Mouse (Mus musculus) cerebellum, adult 11-12 months (tissue): ENCODE measurements around the gene Phgr1.

Source experiments
- DNase-seq: peaks from one replicate; pipeline ENCODE4 v3.0.0; 2022

Gene Phgr1

DNA sequence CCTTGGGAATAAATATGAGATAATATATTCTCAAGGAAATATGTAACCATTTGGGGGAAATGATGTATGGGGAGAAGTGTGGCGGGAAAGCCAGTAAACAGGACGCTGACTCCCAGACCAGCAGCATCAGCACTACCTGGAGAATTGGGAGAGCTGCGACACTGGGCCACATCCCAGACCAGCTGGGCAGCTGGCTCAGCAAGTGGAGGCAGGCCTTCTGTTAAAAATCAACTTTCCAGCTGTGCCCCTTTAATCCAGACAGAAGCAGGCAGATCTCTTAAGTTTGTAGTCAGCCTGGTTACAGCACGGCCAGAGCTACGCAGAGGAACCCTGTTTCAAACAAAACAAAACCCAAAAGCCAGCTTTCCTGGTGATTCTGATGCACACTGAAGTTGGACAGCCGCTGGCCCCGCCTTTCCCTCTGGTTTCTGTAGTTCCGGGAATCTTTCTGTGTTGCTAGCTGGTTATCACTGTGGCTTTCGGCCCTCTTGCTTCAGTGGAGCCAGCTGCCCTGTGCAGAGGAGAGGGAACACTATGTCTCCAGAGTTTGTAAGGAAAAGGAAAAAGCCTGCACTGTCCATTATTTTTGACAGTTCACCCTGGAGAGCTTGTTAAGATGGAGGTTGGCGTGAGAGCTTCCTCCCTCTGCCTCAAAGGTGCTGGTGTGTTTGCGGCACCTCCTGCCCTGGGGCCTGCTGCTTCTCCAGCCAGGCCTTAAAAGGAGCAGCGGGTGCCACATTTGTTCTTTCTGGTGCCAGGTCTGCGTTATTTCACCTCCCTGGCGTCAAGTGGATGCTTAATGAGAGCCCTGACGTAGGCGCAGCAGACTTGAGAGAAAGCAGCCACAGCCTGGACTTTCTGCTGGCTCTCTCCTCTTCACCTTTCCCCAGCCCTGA, 20.4 kb upstream of the Phgr1 start:
- peak; percentile 17 for DNase-seq

DNA sequence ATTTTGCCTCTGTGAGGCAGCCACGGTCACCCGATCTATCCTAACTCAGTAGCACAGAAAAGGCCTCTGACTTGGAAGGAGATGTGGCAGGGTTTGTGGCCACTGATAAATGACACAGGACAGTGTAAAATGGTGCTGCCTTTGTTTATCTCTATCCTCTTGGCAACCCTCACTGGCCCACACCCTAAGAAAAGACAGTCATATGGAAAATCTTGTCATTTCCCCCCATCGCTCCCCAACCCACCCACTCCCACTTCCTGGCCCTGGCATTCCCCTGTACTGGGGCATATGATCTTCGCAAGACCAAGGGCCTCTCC, 19.8 kb upstream of the Phgr1 start:
- DNase-seq: no peak

DNA sequence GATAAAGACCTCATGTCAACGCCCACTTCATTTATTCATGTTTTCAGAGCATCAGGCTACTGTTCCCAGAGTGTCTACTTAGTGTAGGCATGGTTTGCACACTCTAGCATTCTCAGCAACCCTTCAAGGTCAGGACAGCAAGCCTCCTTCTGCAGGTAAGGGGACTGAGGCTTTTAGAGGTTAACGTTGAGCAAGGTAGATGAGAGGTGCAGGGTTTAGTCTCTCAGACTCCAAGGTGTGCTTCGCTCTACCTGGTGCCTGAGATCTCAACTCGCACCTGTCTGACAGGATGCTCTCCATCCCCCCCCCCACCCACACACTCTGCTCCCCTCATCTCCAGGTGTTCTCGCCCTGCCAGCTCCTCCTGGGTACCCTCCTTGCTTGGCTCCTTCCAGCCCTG, 18.4 kb upstream of the Phgr1 start:
- no peak for DNase-seq

DNA sequence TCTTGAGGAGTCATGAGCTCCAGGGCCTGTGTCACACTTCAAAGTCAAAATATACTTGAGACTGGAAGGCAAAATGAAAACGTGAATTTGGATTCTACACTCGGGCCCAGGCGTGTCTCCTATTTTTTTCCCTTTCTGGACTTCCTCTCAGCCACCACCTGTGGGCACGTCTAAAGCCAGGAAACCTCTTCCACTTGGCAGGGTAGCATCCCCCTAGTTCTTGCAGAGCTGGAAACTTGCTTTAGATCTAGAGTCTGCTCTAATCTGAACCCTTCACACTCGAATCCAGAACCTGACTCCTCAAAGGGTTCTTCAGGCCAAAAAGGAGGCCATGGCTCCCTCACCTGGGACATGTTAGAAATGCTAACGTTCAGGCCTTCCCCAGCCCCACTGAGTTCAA, 17.2 kb upstream of the Phgr1 start:
- no peak for DNase-seq

DNA sequence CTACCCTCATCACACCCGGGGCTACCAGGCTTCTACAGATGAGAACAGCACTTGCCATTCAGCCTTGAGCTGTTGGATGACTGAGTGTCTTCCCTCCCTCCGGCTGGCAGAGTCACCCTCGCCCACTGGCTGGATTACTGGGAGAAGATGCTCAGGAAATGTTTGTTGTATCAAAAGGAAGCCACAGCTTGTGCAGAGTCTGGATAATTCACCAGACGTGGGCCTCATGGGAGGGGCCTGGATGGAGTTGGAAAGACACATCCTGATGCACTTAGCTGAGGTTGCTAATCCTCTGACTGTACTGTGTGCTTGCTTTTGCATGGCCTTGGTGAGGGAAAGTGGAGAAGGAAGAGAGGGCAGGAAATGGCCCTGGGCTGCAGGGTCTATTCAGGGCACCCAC, 16.5 kb upstream of the Phgr1 start:
- DNase-seq: no peak

DNA sequence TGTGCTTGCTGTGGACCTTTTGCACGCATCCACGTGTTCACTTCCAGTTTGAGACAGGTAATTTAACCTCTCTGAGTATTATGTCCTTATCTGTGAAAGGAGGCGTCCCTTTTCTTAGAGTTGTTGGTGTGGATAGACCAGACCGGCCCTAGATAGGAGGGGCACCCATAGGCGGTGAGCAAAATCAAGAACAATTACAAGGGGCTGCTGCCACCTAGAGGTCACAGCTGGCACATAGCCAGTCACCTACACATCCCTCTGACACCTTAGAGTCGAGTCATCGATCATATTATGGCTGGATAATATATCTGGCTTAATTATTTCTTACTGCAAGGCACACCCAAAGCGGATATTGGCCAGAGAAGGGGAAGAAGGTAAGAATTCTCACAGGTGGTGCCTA, 12.7 kb upstream of the Phgr1 start:
- DNase-seq: peak; percentile 55

DNA sequence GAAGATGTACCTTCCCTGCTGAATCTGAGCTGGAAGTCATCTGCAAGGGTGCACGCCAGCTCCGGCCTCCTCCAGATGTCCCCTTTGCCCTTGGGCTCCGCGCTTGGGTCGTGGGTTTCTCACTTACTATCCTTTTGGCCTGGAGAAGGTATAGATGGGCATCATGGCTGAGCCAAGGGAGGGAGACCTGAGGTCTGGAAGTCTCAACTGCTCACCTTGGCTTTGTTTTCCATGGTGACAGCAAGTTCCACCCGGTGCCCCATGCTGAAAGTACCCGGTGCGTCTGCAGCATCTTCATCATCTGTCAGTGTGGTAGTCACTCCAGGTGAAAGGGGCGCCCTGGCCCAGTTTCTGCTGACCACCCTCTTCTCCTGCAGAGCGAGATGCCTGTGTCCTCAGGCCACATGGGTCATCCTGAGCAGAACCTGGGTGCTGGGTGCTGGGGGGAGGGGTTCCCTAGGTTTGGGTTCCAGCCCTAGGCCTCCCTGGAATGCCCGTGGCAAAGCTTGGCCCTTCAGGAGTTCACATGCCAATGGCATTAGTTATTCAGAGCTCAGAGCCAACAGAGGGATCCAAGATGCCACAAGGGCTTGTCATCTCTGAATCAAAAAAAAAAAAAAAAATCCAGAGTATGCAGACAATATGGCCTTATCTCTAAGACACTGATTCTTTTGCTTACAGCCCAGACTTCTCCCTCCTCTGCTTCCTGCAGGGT, 12.1 kb upstream of the Phgr1 start:
- peak; percentile 48 for DNase-seq

DNA sequence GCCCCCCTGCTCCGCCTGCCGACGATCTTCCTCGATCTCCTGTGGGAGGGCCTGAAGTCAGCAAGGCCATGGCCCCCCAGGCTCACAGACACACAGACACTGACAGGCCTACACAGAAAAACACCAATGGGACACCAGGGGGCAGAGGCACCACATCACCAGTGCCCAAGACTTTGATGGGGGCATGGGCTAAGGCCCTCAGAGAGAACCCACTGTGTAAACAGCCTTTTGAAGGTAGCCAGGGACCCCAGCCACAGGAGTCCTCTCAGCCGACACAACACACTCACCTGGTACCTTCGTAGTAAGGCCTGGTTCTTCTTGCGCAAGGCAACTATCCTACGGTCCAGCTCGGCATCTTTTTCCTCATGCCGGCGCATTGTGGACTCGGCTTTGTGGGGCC, 11.2 kb upstream of the Phgr1 start:
- no peak for DNase-seq

DNA sequence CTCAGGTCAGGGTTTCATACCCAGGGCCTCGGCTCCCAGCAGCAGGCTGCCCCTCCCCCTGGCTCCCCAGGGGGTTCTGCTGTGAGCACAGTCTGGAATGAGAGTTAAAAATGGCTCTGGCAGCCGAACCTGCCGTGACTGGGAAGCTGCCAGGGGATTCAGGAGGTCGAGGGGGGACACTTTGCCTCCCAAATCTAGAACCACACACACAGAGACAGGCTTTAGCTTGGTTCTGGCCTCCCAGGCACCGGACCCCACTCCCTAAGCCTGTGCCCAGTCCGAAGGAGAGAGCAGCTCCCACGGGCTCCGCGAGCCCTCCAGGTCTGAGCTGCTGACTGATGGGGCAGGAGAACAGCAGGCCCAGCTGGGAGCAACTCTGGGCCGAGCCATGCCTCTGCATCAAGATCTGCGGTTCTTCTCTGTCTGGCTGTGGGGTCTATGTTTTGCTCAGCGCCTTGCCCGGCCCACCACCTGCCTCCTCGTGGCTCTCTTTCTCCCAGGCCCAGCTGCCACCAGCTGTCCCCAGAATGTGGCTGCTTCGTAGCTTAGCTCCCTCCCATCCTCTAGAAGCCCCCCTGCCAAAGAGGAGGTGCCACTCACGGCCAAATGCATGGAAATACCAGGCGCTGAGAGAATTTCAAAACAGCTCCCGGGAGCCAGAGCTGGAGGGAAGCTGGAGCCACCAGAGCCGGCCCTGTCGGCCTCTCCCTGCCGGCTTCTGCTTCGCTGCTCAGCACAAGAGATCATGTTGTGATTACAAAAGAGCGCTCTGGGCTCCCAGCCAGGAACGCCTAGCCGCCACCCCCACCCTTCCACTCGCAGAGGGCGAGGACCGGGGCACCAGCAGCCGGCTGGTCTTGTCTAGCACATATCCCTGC, 10.4 kb upstream of the Phgr1 start, which contains the start of gene Ccdc9b:
Gene Ccdc9b, minus strand, starts transcription at position 756 of the 878 bp plus-strand sequence.
- peak; percentile 92 for DNase-seq

DNA sequence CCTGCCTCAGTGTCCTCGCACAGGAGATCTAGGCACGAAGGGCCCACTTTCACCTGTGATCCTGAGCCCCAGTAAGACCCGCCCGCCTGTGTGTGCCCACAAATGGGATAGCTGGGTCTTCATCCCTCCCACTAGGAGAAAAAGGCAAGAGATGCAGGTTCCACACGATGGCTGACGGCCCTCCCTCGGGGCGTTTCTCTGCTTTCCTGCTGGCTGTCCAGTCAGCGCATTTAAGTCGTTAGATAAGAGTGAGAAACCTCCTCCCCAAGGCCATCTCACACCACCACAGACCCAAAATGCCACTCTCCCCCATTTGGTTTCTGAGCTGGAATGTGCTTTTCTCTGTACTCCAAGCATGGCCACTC, 9.8 kb upstream of the Phgr1 start:
- no peak for DNase-seq

DNA sequence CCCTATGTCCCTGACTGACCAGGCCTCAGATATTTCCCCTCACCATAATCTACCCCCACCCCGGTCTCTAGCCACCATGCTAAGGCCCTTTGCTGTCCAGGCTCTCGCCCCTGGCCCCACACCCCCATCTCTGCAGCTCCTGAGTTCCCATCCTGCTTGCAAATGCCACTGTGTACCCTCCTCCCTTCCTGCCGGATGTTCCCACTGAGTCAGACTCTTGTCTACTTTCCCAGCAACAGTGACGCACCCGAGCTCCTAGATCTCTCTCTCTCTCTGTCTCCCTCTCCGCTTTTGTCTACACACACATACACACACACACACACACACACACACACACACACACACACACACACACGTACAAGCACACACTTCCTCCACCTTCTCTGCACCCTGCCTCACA, 9.1 kb upstream of the Phgr1 start:
- no peak for DNase-seq

DNA sequence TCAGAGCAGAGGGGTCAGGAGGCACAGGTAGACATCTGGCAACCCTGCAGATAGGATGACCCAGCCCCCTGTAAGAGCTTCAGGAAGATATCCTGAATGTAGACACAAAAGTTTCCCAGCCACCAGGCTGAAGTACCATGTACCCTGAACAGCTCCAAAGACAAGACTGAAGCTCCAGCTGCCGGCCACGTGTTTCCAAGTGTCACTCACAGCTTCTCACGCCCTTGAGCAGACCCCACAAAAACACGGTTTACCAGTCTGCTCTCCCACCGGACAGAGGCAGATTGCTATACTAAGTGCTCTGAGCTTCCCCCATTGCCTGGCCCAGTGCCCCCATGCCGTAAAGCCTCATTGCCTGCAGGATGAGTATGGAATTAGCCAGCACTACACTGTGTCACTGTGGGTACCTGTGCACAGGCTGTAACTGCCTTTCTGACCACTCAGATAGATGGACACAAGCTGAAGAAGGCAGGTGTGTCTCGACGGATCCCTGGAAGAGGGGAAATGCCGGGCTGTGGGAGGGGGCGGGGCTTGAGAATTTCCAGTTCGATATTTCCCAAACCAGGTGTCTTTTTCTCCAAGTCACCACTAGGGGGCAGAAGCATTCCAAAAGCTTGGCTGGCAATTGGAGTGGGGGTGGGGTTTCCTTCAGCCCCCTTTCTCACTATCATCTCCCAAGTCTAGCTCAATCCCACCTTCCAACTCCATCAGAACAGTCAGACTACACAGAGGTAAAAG, 8.3 kb upstream of the Phgr1 start:
- peak; percentile 69 for DNase-seq

DNA sequence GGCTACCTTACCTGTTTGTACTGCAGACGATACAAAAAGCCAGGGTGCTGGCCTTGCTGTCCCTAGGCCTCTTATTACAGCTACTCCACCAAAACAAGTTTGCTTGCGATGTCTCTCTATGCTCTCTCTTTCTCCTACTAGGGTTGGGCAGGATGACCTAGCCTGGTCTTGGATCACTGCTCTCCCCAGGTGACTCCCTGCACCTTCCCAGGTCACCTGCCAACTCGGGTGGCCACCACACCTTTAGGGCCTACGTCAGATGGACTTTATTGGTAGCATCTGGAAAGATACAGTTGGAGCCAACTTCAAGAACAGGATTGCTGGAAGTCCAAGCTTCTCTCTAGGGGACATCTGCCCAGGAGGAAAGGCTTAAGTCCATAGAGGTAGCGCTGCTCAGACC, 7.7 kb upstream of the Phgr1 start:
- peak; percentile 59 for DNase-seq

DNA sequence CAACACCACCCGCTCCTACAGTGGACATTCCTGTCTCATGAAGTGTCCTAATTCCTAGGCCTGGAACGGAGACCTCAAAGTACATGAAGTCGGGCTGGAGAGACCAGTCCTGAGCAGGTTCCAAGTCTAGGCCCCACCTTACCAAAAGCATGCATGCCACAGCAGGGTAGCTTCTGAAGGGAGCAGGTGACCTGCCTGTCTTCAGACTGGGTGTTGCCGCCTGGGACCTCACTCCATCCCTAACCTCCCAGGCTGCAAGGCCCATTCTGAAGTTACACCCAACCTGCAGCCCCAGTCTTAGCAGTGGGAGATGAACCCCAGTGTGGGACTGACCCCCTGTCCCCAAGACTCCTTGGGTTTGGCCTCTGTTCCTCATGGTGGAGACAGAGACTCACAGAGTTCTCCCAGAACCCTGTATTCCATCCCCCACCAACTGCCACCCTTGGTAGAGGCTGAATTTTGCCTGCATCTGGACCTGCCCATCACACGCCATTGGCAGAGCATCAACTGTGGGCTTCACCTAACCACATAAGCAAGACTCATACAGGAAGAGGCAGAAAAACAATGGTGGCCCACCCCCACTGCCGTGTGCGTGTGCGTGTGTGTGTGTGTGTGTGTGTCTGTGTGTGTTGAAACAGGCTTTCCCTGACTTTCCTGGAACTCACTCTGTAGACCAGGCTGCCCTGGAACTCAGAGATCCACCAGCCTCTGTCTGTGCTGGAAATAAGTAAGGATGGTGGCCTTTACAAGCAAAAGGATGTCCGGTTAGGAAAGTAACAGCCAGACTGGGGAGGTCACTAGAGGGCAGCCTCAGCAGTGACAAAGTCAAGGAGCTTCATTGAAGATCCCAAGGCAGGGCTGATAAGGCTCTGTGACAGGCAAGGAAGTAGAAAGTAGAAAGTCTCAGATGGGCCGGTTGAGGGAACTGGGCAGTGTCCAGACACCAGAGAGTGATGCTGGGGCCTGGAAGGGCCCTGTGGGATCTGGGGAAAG, 6.2 kb upstream of the Phgr1 start:
- no peak for DNase-seq

DNA sequence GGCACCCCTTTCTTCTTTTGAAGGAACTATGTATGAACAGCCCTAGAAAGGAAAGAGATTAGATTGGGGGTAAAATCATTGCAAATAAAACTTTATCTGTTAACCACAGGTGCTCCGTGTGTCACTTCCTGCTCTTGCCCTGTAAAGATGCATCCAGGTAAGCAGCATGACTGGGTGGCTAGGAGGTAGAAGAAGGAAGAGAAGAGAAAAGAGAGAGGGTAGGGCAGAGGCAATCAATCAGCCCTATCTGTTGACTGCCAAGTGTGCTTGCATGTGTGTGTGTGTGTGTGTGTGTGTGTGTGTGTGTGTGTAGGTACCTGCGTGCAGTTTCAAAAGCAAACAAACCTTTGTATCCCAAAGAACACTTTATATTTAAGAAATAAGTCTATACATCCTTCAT, 2.0 kb downstream of the Phgr1 start:
- no peak for DNase-seq

DNA sequence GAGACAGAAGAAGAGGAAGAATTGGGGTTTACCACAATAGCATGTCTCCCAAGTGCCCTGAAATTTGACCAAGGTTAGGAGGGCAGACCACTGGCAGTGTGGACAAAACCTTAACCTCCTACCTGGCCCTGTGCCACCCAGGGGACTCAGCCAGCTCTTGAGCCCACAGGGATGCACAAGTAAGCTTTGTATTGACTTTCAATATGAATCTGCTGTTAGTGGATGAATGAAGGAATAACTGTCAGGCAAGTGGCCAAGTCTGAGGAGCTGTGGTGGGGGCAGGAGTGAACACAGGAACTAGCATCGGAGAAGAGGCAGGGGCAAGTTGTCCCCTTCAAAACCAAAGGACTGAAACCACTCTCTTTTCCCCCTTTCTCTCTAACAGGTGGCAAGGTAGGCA, 2.8 kb downstream of the Phgr1 start:
- peak; percentile 71 for DNase-seq

DNA sequence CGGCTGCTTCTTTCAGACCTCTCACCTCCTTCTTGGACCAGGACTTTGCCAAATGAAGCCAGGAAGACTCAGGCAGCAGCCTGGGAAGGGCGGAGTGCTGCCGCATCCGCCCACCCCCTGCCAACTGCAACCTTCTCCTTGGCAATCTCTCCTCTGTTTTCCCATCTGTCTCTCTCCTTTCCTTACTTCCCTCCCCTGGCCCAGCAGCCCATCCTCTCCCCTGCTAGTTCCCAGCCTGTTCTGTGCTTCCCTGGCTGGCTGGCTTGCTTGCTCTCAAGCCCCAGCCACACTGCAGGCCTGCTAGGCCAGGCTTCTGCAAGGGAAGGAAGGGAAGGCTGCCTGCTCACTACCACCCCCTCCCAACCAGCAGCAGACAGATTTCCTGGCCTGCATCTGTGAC, 3.3 kb downstream of the Phgr1 start:
- DNase-seq: peak; percentile 89

DNA sequence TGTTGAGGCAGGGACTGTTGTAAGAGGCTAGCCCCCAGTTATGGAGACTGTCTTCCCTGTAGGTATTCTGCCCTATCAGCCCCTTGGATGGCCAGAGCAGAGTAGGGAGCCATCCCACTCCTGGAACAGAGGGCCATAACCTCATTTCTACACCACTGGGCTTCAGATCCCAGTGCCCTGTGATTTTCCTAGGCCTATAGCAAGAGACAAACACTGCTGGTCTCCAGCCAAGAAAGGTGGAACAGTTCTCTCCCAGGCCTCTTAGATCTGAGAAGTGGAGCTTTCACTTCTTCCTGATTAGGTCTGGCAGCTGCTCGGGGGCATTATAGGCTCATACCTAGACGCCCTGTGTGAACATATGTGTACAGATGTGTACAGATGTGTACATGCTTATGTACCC, 3.7 kb downstream of the Phgr1 start:
- DNase-seq: peak; percentile 63

DNA sequence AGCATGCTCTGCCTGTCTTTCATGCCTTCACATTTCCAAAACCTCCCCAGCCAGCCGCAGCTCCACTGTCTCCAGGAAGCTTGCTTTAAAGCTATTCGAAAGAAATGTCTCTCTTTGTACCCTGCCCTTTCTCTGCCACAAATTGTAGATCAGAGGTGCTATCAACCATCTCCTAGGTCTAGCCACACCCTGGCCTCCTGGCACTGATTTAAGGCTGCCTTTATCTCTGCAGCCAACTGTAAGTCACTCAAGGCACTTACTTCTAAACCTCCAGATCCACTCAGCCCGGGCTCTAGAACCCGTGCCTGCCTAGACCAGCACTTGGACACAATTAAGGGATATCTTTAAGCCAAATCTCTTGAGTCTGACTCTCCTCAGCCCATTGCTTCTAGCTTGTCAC, 5.8 kb downstream of the Phgr1 start:
- DNase-seq: peak; percentile 42

DNA sequence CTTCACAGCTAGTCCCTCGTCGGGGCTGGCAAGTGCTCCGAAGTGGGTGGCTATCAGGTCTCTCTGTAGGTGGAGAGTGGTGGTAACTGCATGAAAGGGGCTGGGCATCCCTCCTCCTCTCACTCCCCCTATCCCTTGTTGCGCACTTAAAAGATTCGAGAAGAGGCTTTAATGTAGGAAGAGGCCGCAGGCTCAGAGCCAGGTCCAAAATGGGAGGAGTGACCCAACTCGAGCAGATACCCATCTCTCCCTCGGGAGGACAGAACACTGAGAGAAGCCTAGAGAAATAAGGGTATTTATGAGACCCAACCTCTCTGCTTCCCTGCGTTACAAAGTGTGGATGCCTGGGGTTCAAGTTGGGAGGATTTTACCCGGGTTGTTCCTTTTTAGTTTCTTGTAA, 6.5 kb downstream of the Phgr1 start:
- DNase-seq: peak; percentile 68
